Mouse (Mus musculus): Measurements from ENCODE around the gene Noc2l. TPM values are rescaled to one million over a fixed set of nuclear protein-coding genes. Genes with fewer than 3 reads are reported as not detected.

Noc2l gene
- total RNA-seq (2014; fragmentation: Nextera tagmentation) = 97.3 and 108 TPM in 2 replicates
- total RNA-seq (2017) = 116 and 135 TPM in 2 replicates

- peak; percentile 74 for ATAC-seq (replicated peaks; ENCODE audit: poor library complexity, severe bottlenecking)
Observed at GRCm38 (mm10) chr4:156235808-156236533, at the start of gene Noc2l. Noc2l (plus strand) TSS chr4:156236010.

GRCm38 (mm10) chr4:156188162-156188810 lies 47.5 kb upstream of the Noc2l start:
- ATAC-seq (replicated peaks; ENCODE audit: poor library complexity, severe bottlenecking) = peak; percentile 81

GRCm38 (mm10) chr4:156188811-156189323 lies 46.9 kb upstream of the Noc2l start:
- peak; percentile 7 for ATAC-seq (replicated peaks; ENCODE audit: poor library complexity, severe bottlenecking)

DNA sequence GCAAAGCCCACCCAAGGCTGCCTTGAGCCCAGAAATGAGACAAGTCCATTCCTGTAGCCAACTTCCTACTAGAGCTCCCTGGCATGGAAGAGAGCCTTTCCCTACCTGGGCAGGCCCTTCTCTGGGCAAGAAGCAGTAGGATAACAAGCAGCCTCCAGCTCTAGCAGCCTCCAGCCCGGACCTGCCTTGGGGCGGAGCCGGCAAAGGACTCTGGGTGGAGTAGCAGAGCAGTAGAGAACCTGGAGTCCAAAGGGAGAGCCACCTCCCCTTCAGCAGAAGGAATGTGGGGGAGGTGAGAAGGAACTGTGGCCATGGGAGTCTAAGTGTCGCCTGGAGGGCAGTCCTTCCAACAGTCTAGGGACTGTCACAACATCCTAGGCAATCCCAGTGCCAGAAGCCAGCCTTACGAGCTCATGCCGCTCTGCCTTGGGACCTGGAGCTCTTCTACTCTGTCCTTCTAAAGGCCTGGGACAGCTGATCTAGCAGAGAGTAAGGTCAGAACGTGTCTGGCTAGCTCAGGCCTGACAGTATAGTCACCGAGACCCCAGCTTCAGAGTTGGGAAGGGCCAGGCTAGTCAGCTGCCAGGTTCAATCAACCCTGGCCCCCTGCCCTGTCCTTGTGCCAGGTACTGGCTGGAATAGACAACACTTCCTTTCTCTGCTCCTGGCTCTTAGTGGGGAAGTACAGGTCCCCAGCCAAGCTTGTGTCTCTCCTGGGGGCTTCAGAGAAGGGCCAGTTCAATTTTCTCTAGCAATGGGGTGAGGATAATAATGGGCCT lies 43.2 kb upstream of the Noc2l start:
- no peak for ATAC-seq (replicated peaks; ENCODE audit: poor library complexity, severe bottlenecking)

- no peak for ATAC-seq (replicated peaks; ENCODE audit: poor library complexity, severe bottlenecking)
Observed at GRCm38 (mm10) chr4:156193200-156193590, 42.6 kb upstream of the Noc2l start.

DNA sequence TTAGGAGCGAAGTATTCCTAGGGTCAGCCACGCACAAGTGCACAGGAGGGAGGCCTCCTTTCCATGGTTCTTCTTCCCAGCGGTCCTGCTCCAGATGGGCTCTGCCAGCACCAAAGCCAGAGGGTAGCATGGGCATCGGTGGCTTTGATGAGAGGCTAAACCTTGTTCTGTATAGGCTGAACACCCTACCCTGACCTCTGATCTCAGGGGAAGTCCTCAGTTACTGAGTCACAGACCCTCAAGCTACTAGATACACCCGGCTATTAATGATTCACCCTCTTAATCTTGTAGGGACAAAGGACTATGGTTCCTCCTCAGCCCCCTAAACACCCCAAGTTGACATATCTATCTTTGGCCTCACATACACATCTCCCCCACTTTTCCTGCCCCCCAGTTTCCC lies 41.9 kb upstream of the Noc2l start:
- ATAC-seq (replicated peaks; ENCODE audit: poor library complexity, severe bottlenecking) = no peak

- ATAC-seq (replicated peaks; ENCODE audit: poor library complexity, severe bottlenecking) = no peak
Observed at GRCm38 (mm10) chr4:156194346-156194745, 41.5 kb upstream of the Noc2l start.

DNA sequence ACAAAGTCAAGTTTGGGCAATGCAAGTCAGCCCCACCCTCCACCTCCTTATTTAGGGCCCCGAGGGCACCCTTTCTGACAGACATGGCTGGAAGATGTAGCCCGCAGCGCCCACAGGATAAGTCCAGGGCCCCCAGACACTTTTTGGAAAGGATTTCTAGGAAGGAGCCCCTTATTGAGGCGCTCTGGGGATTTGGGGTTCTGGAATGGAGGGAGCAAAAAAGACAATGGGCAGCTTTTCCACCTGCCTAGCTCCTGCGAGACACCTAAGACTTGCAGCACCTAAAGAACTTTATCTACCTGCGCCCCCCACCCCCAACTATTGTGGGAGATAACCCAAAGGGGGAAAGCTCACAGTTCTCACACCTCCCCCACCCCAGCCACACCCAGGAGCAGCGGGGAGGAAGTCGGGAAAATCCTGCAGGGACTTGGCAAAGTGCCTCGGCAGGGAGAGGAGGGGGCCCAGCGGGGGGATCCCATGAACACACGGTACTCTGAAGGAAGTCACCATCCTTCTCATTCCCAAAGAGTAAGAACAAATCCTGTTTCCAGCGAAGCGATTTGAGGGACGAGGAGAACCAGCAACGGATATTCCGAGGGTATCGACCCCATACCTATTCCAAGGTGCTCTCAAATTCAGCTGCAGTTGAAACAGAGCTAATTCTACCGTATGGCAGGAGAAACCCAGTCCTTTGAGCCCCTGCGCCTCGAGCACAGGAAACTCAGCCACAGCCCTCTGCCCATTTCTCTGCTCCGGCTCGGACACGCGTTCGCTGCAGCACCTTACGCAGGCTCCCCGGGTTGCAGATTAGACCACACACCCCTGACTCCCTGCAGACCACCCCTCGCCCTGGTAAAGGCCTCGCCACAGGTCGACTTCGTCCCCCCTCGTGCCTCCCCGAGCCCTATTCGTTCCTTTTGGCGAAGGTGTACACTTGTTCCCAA lies 39.6 kb upstream of the Noc2l start:
- no peak for ATAC-seq (replicated peaks; ENCODE audit: poor library complexity, severe bottlenecking)

GRCm38 (mm10) chr4:156197131-156197828 lies 38.5 kb upstream of the Noc2l start, which contains the start of gene Agrn:
Agrn (minus strand) TSS chr4:156197488.
- ATAC-seq (replicated peaks; ENCODE audit: poor library complexity, severe bottlenecking) = peak; percentile 61

DNA sequence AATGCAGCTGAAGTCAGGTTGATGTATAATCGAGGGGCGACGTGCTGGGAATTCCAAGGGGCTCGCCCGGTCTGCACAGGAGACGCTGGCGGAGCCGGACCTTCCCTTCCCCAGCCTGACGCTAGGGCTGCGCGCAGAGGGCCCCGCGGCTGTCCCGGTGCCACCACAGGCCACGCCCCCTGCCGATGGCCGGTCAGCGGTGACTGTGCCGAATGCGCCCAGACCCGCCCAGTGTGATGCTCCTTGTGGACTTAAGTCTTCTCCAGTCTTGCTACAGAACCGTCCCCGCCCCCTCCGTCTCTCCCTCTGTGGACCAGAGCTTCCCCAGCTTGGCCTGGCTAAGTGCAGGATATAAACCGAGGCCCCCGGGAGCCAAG lies 38.0 kb upstream of the Noc2l start:
- peak; percentile 86 for ATAC-seq (replicated peaks; ENCODE audit: poor library complexity, severe bottlenecking)

DNA sequence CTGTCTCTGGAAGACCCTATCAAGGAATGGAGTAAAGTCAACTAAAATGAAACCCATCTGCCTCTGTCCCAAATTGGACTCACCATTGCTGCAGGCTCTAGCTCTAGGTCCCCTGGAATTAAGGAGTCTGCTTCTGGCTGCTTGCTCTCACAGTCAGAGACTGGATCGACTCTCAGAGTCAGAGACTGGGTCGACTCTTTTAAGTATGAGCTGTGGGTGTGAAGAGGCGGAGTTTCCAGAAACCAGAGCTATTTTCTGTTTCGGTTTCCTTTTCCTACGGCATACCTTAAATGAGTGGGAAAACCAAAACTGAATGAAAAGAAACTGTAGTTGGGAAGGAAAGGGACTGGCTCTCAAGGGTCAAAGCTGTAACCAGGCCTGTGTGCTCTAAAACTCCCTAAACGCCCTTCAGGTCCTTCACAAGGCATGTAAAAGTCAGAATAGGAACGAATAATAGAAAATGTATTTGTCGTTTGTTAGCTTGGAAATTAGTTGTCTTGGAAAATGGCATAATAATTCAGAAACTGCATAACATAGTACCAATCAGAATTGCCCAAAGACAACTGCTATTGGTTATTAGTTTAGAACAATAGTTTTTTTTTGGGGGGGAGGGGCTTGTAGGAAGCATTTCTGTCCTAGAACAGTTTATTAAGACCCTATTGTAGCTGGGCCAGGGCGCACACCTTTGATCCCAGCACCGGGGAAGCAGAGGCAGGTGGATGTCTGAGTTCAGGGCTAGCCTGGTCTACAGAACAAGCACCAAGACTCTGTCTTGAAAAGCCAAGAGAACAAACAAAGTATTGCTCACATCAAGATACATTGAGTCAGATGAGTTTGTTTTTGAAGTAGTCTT lies 35.0 kb upstream of the Noc2l start, which contains the start of gene Isg15:
Gene Isg15, minus strand, starts transcription at position 196 of the 853 bp plus-strand sequence.
- ATAC-seq (replicated peaks; ENCODE audit: poor library complexity, severe bottlenecking) = 0 out of 2 replicates have a peak, but pooled peaks have one; percentile 9

DNA sequence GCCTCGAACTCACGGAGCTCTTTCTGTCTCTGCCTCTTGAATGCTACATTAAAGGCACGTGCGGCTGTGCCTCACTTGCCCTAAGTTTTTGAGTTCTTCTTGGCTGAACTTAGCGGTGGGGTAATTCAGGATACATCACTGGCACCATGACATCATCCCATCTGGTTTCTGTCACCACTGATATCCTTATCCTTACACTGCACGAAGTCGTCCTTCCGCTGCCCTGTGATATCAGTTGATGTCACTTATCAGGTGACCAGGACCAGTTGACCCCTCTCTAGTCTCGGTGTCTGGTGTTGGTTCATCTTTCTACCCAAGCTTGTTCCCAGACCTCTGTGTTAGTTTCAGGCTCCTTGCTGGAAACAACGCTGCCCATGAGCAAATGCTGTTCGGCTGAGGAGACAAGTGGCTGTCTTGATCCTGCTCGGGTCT lies 33.3 kb upstream of the Noc2l start:
- no peak for ATAC-seq (replicated peaks; ENCODE audit: poor library complexity, severe bottlenecking)

DNA sequence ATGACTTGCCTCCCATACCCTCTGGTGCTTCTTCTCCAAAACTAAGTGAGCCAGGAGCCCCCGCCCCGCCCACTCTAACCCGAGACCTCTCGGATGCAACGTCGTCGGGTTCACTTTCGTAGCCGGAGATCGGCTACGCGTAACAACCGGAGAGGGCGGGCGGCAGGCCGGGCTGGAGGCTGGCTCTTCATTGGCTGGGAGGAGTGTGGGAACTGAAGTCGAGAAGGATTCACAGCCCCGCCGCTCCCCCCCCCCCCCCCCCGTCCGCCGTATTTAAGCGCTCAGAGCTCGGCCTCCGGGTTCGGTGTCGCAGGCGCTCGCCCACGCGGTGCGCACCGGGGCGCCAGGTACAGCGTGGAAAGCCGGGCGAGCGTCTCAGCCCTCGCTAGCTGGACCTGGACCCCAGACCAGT lies 32.8 kb upstream of the Noc2l start, which contains the start of gene AW011738:
Gene AW011738, plus strand, starts transcription at position 304 of the 412 bp plus-strand sequence.
- ATAC-seq (replicated peaks; ENCODE audit: poor library complexity, severe bottlenecking) = peak; percentile 75

DNA sequence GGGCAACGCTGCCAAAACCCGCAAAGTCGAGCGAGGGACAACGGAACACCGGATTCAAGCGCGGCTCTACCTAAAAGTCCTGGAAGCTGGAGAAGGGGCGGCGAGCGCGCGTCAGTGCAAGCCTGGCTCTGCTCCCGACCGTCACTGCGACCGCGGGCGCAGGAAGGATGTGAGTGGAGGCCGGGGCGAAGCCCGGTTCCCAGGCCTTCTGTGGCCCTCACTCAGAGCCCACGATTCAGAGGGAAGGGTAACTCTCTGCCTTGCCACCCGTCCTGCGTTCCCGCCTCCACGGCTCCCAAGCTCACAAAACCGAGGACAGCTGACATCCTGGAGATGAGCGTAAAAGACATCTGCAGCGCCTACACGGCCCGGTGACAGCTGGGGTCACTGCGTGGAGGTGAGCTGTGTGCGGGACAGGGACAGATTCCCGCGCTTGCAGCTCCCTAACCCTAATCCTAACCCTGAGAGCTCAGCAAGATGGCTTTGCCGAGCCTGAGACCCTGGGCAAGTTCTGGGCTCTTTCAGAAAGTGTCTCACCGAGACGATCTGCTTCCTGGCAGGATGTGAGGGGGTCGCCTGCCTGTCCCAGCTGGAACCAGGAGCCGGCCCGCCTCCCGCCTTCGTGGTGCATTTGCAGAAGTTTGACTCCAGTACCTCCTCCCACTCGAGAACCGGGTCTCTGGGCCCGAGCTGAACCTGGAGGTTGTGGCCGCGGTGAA lies 32.2 kb upstream of the Noc2l start:
- ATAC-seq (replicated peaks; ENCODE audit: poor library complexity, severe bottlenecking) = peak; percentile 50

DNA sequence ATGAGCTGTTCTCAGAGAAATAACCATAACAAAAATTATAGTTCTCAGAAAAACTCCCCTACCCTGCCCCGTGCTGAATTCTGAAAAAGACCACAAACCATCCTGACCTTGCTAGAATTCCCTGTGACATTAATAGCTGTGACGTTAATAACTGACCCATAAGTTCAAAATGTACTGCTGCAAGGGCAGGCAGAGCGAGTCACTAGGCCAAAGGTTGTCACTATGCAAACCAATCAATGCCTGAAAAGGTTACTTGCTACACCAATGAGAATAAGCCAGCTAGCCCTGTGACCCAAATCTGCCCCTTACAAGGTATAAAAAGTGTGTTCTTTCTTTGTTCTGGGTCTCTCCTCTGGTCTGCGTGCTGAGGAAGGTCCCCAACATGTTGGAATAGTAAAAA lies 26.9 kb upstream of the Noc2l start:
- ATAC-seq (replicated peaks; ENCODE audit: poor library complexity, severe bottlenecking) = no peak

GRCm38 (mm10) chr4:156209963-156210635 lies 25.7 kb upstream of the Noc2l start:
- peak; percentile 86 for ATAC-seq (replicated peaks; ENCODE audit: poor library complexity, severe bottlenecking)

- ATAC-seq (replicated peaks; ENCODE audit: poor library complexity, severe bottlenecking) = no peak
Observed at GRCm38 (mm10) chr4:156213134-156213533, 22.7 kb upstream of the Noc2l start.
